Mouse (Mus musculus) bone marrow macrophage, adult 2 months (primary cell): ENCODE measurements around the gene Matk.

Experiments
- CTCF ChIP-seq: IDR thresholded peaks from 2 replicates; pipeline ENCODE4 v1.5.1; 2012; ENCODE audit warnings: low read depth, mild to moderate bottlenecking, low read length, moderate library complexity
- POLR2A ChIP-seq: IDR thresholded peaks from 2 replicates; pipeline ENCODE4 v1.6.1; 2012; ENCODE audit warnings: mild to moderate bottlenecking, low read depth, low read length, borderline replicate concordance

DNA sequence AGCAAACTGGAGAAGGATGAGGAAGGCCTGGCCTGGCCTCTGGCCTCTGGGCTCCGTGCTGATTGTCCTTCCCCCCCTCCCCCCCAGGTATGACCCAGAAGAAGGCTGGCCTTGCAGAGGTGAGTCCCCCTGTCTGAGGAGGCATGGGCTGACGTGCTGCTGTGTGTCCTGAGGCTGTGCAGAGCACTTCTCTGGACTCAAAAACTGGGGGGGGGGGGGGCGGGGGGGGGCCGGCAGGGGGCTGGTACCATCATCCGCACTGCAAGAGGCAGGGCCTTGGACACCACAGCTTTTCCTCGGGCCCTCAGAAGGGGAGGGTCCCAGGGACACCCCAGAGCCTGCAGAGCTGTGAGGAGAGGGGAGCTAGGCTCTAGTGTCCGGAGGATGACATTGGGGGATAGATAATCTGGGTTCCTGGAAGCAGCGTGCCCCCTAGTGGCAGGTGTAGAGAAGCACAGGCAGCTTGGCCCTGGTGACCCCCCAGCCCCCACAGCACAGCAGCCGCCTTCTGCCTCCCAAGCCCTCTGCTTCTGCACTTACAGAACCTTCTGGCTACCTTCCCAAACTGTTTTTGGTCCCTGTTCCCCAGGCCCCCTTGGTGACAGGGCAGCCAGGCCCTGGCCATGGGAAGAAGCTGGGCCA lies 52.0 kb downstream of the Matk start:
- TF ChIP-seq POLR2A (no peak), CTCF (peak; percentile 65)
